Mouse (Mus musculus) ES-E14 (cell line): ENCODE results near the gene Palm.

Experiments used
- CHD2 ChIP-seq: IDR thresholded peaks from 2 replicates; pipeline ENCODE4 v1.6.1; 2014; ENCODE audit warnings: mild to moderate bottlenecking, low read depth, low read length, inconsistent platforms
- MAFK ChIP-seq: IDR thresholded peaks from 2 replicates; pipeline ENCODE4 v1.6.1; 2014; ENCODE audit warnings: mild to moderate bottlenecking, low read depth, low read length, inconsistent platforms; ENCODE audit not compliant: insufficient read depth
- ZNF384 ChIP-seq: IDR thresholded peaks from 2 replicates; pipeline ENCODE4 v1.6.1; 2012; ENCODE audit warnings: low read depth, low read length, inconsistent platforms

DNA sequence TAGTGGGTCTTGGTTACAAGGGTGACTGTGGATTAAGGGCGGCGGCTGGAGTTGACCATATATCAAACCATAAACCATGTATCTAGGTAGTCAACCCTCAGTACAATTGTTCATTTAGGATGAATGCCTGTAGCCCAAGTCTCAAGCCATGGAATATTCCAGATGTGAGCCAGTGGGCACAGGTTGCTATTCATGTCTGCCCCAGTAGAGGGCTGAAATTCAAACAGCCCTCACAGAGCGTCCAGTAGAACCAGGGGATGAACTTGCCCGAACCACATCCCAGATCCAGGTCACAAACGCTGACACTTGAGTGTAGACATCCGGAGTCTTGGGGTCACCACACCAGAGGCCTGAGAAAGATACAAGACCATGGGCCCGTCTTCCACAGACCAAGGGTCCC, 10.3 kb upstream of the Palm start:
- TF ChIP-seq CHD2 = no peak
- no peak for TF ChIP-seq MAFK
- TF ChIP-seq ZNF384 = no peak
